8 mouse cellular contexts compared by ENCODE assay signal in the genomic region with DNA sequence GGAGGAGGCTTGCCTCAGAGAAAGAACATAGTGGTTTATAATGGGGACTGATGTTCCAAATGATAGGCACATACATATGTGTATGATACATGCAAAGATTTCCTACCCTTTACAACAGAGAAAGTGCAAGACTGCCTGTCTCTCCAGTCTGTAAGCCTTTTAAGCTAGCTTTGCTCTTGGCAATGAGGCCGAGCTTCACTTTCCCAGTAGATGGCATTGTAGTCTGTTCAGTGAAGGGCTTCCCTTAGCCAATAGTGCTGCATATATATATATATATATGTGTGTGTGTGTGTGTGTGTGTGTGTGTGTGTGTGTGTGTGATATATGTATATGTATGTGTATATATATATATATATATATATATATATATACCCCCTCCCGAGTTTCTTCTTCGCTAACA. TPM values are rescaled to one million over a fixed set of nuclear protein-coding genes. Genes with fewer than 3 reads are reported as not detected.
A peak's percentile ranks its signal among the peaks of the same experiment; 100 is the strongest.
DNase-seq lines count a peak whose midpoint lies in the region.

No protein-coding gene starts in this region.

- peak; percentile 10 for DNase-seq in heart, postnatal 4 days
- DNase-seq in heart, adult 18-20 months = no peak
- DNase-seq in ovary, postnatal 14 days (ENCODE audit: low spot score) = peak; percentile 9
- no peak for DNase-seq in ovary, postnatal 10 days (ENCODE audit: low spot score)
- DNase-seq in layer of hippocampus, postnatal 10 days (ENCODE audit: low spot score in 2 of 2) = peak; percentile 19 to 49
- peak; percentile 48 for DNase-seq in telencephalon, adult 2 months (ENCODE audit: low read depth, low spot score)
- DNase-seq in cerebellum, adult 8-10 months = no peak
- no peak for DNase-seq in thymus, postnatal 14 days

RNA-seq across cellular contexts. Expression of gene Zfhx3, which starts 13.4 kb away (rescaled TPM):
- total RNA-seq in heart, postnatal 4 days (2021) = 10 to 100 TPM in 1 of 2 experiments, 1 to 10 TPM in 1; 9.7 to 11.5 TPM
- total RNA-seq in heart, adult 18-20 months (2021) = 1 to 10 TPM; 6.7 to 7.9 TPM
- total RNA-seq in layer of hippocampus, postnatal 10 days (2021) = 1 to 10 TPM; 3.9 to 4.7 TPM

Comparison
In these comparisons a context has a peak if more than half of its experiments do, and no peak if none do; other contexts are left out.
1. DNase-seq: peak in heart, postnatal 4 days (single experiment), ovary, postnatal 14 days (single experiment), layer of hippocampus, postnatal 10 days (2 of 2) and telencephalon, adult 2 months (single experiment); none in heart, adult 18-20 months (0 of 2), ovary, postnatal 10 days (single experiment), cerebellum, adult 8-10 months (single experiment) and thymus, postnatal 14 days (single experiment).